9 mouse cellular contexts compared by ENCODE assay signal in the genomic region with DNA sequence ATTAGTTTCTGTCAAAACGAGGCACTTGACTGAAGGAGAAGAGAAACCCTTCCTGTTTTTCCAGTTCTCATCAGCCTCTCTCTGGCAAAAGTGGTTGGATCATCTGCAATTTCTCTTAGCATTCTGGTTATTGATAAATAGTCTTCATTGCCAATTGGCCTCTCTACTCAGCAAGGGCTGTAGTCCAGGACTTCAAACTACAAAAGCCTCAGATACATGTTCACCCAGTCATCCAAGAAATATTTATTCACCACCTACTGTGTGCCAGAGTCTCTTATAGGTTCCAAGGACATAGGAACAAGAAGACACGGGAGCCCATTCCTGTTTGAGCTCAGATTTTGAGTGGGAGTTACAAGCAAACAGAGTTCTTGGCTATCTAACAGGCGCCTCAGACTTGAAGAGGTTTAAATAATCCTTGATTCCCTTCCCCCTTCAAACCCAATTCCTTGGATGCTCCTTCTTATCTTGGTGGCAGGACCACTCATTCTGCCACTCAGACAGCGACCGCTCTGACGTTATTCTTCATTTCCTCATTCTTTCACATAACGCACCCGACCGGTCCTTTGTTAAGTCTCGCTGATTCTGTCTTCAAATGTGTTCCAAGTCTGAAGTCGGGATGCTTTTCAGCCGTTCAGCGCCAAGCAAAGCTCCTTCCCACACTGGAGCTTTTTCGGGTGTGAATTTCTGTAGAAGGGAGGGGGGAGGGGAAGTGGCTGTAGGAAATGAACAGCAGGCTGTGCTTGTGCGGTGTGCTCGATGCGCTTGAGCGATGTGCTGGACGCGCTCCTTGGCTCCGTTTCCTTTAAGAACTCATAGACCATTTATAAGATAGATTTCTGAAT. TPM values are rescaled to one million over a fixed set of nuclear protein-coding genes. Genes with fewer than 3 reads are reported as not detected.
DNase-seq lines count a peak whose midpoint lies in the region; ATAC-seq and TF ChIP-seq lines count a peak whose summit lies in the region.
"Had no signal": no experiment of that assay in that cellular context is flagged by ENCODE, and none has a peak within 500 bp of the region (broad histone marks: within the 10 kb centered on the region; RNA-seq: fewer than 3 reads in every experiment).

No protein-coding gene starts in this region.

- H3K4me3 ChIP-seq in spleen, adult 2 months (ENCODE audit: extremely low read depth, insufficient read depth, insufficient read length) = peak overlapping the region; percentile 5; the same call in 1 of the 2 replicates
- H3K4me3 ChIP-seq in forebrain, postnatal 0 days (ENCODE audit: low read depth, low read length) = peak overlapping the region; percentile 34
- peak overlapping the region; percentile 10 for H3K4me3 ChIP-seq in hindbrain, embryonic 12.5 days
- H3K4me3 ChIP-seq: limb, embryonic 12.5 days had no signal

- peak; percentile 89 for ATAC-seq in forebrain, postnatal 0 days
- no peak for ATAC-seq in hindbrain, embryonic 12.5 days (ENCODE audit: low FRiP score)
- 0 out of 2 replicates have a peak, but pooled peaks have one; percentile 36 for ATAC-seq in neutrophil, adult 5-6 weeks (ENCODE audit: extremely low read depth, insufficient number of reproducible peaks, low FRiP score, poor library complexity, severe bottlenecking)

- TF ChIP-seq CTCF in spleen, adult 2 months (IDR thresholded peaks at IDR 0.05; ENCODE audit: extremely low read depth, insufficient read depth, insufficient read length, insufficient replicate concordance) = no peak
- TF ChIP-seq CTCF in forebrain, postnatal 0 days (IDR thresholded peaks at IDR 0.05; ENCODE audit: low read depth) = no peak

- no peaks in the 10 kb centered on the region for H3K36me3 ChIP-seq in spleen, adult 2 months (ENCODE audit: control insufficient read depth, insufficient read depth, low read length)
- H3K36me3 ChIP-seq in forebrain, postnatal 0 days (ENCODE audit: insufficient read depth) = no peaks in the 10 kb centered on the region
- H3K36me3 ChIP-seq in hindbrain, embryonic 12.5 days = no peaks in the 10 kb centered on the region
- H3K36me3 ChIP-seq: limb, embryonic 12.5 days had no signal

- H3K9me3 ChIP-seq in forebrain, postnatal 0 days (ENCODE audit: low read length) = no peaks in the 10 kb centered on the region
- no peaks in the 10 kb centered on the region for H3K9me3 ChIP-seq in hindbrain, embryonic 12.5 days (replicated peaks)
- H3K9me3 ChIP-seq: limb, embryonic 12.5 days had no signal

- peak overlapping the region; percentile 54 for H3K4me2 ChIP-seq in forebrain, postnatal 0 days (ENCODE audit: low read depth)
- H3K4me2 ChIP-seq in hindbrain, embryonic 12.5 days (replicated peaks) = peak overlapping the region; percentile 41
- H3K4me2 ChIP-seq: limb, embryonic 12.5 days had no signal

- WGBS in spleen, adult 2 months = 34% methylated on average over 21 of the region's 21 CpGs
- whole genome bisulfite sequencing in forebrain, postnatal 0 days = 20% methylated on average over 21 of the region's 21 CpGs
- WGBS in hindbrain, embryonic 12.5 days = 45% methylated on average over 21 of the region's 21 CpGs

- H3K27me3 ChIP-seq in spleen, adult 2 months (ENCODE audit: control insufficient read depth, insufficient read depth, low read length) = no peaks in the 10 kb centered on the region
- no peaks in the 10 kb centered on the region for H3K27me3 ChIP-seq in forebrain, postnatal 0 days (ENCODE audit: insufficient read depth, low read length)
- no peaks in the 10 kb centered on the region for H3K27me3 ChIP-seq in hindbrain, embryonic 12.5 days
- H3K27me3 ChIP-seq: limb, embryonic 12.5 days had no signal

- H3K27ac ChIP-seq in spleen, adult 2 months (ENCODE audit: insufficient read depth, low read length) = no peak overlapping the region
- peak overlapping the region; percentile 72 for H3K27ac ChIP-seq in forebrain, postnatal 0 days (ENCODE audit: low read depth, low read length)
- H3K27ac ChIP-seq in hindbrain, embryonic 12.5 days = no peak overlapping the region
- H3K27ac ChIP-seq: limb, embryonic 12.5 days had no signal

- peak; percentile 27 to 31 for DNase-seq in spleen, adult 2 months (ENCODE audit: low read depth in 1 of 2, low spot score in 2 of 2)
- DNase-seq in spleen, adult 12 weeks (ENCODE audit: low spot score) = no peak
- peak; percentile 84 for DNase-seq in forebrain, postnatal 0 days
- peak; percentile 11 to 25 for DNase-seq in layer of hippocampus, postnatal 25 days (ENCODE audit: extremely low spot score in 1 of 2, low spot score in 1 of 2)
- no peak for DNase-seq in thymus, postnatal 14 days
- no peak for DNase-seq in cerebellum, adult 11 months

- TF ChIP-seq POLR2A in spleen, adult 2 months (IDR thresholded peaks at IDR 0.05; ENCODE audit: low read depth, low read length) = no peak

- H3K9ac ChIP-seq in forebrain, postnatal 0 days = peak overlapping the region; percentile 50
- 0 out of 2 replicates have a peak overlapping the region, but pooled peaks have one; percentile 9 for H3K9ac ChIP-seq in hindbrain, embryonic 12.5 days
- H3K9ac ChIP-seq: limb, embryonic 12.5 days had no signal

- no peaks in the 10 kb centered on the region; the same call in 1 of the 2 replicates for H3K4me1 ChIP-seq in spleen, adult 2 months (ENCODE audit: control insufficient read depth, insufficient read depth, insufficient read length)
- H3K4me1 ChIP-seq in forebrain, postnatal 0 days (ENCODE audit: insufficient read depth) = 0 out of 2 replicates have a peak, but pooled peaks cover 5% of the 10 kb centered on the region
- H3K4me1 ChIP-seq in hindbrain, embryonic 12.5 days = no peaks in the 10 kb centered on the region; the same call in 1 of the 2 replicates
- H3K4me1 ChIP-seq: limb, embryonic 12.5 days had no signal

RNA-seq across cellular contexts. Expression of a gene that starts 5.7 kb away (rescaled TPM):
- 0.16 and 0.32 TPM in 2 replicates for polyA plus RNA-seq in spleen, adult 2 months (2012; rRNA removed)
- 0.15 TPM in 1 of 2 replicates, not detected in the other for total RNA-seq in forebrain, postnatal 0 days (2014; rRNA removed)
- polyA plus RNA-seq in forebrain, postnatal 0 days (2015; fragmentation: Nextera tagmentation; extraction: Ambion mirVana) = 0.43 and 0.74 TPM in 2 replicates
- polyA plus RNA-seq in hindbrain, embryonic 12.5 days (2016; fragmentation: Nextera tagmentation; extraction: Ambion mirVana) = 0.25 TPM in 1 of 2 replicates, not detected in the other
- total RNA-seq in layer of hippocampus, postnatal 25 days (2021) = not detected
- total RNA-seq in neutrophil, adult 5-6 weeks (2017) = not detected in 2 replicates
- polyA plus RNA-seq: limb, embryonic 12.5 days had no signal

RNA-seq across cellular contexts. Expression of a gene that starts 24.5 kb away (rescaled TPM):
- polyA plus RNA-seq in spleen, adult 2 months (2012; rRNA removed) = 4.4 and 5.5 TPM in 2 replicates
- total RNA-seq in forebrain, postnatal 0 days (2014; rRNA removed) = 55.9 and 73.0 TPM in 2 replicates
- 22.2 and 24.1 TPM in 2 replicates for polyA plus RNA-seq in forebrain, postnatal 0 days (2015; fragmentation: Nextera tagmentation; extraction: Ambion mirVana)
- polyA plus RNA-seq in hindbrain, embryonic 12.5 days (2016; fragmentation: Nextera tagmentation; extraction: Ambion mirVana) = 27.7 and 38.9 TPM in 2 replicates
- 10 to 100 TPM; 82.0 to 82.5 TPM for total RNA-seq in layer of hippocampus, postnatal 25 days (2021)
- 31.7 and 36.7 TPM in 2 replicates for total RNA-seq in neutrophil, adult 5-6 weeks (2017)

RNA-seq across cellular contexts. Expression of a gene that starts 37.8 kb away (rescaled TPM):
- not detected in 2 replicates for polyA plus RNA-seq in spleen, adult 2 months (2012; rRNA removed)
- 0.54 and 0.95 TPM in 2 replicates for total RNA-seq in forebrain, postnatal 0 days (2014; rRNA removed)
- 0.45 and 0.76 TPM in 2 replicates for polyA plus RNA-seq in forebrain, postnatal 0 days (2015; fragmentation: Nextera tagmentation; extraction: Ambion mirVana)
- 0.44 and 0.91 TPM in 2 replicates for polyA plus RNA-seq in hindbrain, embryonic 12.5 days (2016; fragmentation: Nextera tagmentation; extraction: Ambion mirVana)
- under 1 TPM in 1 of 2 experiments, not detected in 1; 0.42 TPM for total RNA-seq in layer of hippocampus, postnatal 25 days (2021)
- total RNA-seq in neutrophil, adult 5-6 weeks (2017) = not detected in 2 replicates

Comparison
In these comparisons a context has a peak if more than half of its experiments do, and no peak if none do; other contexts are left out.
1. DNase-seq: peak in spleen, adult 2 months (2 of 2), forebrain, postnatal 0 days (single experiment) and layer of hippocampus, postnatal 25 days (2 of 2); none in spleen, adult 12 weeks (single experiment), thymus, postnatal 14 days (single experiment) and cerebellum, adult 11 months (single experiment).
2. Peak in every context shown above with its lines, with median percentiles within 50 percentile points of each other: H3K4me3 ChIP-seq.